Mouse (Mus musculus): ENCODE measurements around the gene Pzp. TPM values are rescaled to one million over a fixed set of nuclear protein-coding genes. Genes with fewer than 3 reads are reported as not detected.

Pzp gene
- total RNA-seq, 2 experiments from 2014 or later: 2.0 to 3.4 TPM

DNA sequence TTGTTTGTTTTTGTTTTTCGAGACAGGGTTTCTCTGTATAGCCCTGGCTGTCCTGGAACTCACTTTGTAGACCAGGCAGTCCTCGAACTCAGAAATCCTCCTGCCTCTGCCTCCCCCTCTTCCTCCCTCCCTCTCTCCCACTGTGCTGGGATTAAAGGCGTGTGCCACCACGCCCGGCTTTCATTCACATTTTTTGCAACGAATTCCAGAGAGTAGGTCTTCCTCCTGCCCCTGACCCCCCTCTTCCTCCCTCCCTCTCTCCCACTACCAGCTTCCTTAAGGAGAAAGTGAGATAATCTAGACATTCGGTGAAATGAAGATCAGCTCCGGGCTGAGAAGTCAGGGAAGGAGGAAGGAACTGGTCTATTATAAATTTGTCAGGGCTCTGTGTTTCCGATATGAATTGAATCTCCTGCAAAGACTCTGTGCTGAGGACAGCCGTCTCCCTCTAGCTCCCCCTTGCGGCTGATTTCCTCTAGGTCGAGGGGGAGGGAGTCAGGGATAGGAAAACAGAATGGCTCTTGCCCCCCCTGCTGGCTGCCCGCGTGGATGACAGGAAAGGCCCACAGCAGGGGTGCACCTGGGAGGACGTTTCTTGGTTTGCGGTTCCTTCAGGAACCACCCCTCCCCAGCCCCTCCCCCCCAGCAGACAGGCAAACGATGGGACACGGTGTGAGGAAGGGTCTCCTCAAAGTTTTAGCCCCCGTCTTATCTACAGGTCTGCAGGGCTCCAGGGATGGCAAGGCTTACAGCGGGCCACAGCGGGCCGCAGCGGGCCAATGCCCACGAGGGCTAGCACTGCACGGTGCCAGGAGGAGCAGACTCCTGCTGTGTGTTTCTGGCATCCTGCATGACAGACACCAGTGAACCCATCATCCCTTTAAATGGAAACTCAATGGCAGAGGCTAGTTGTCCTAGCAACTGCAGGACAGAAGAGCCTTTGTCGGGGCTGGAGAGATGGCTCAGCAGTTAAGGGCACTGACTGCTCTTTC lies 46.8 kb downstream of the Pzp start:
- peak; percentile 94 to 99 for DNase-seq

DNA sequence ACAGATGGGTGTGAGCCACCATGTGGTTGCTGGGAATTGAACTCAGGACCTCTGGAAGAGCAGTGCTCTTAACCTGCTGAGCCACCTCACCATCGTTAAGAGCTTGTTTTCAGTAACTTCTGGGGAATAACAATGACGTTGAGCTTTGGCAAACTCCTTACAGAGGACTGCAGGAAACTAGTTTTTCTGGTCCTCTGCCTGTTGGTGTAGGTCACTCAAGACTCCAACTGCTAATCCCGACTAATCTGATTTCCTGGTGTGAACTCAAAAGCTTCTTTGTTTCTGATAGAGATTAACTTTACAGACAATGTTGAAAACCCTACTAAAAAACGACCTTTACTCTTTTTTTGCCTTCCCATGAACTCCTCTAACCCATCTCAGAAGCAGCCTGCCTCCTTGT lies 49.0 kb downstream of the Pzp start:
- DNase-seq: no peak

DNA sequence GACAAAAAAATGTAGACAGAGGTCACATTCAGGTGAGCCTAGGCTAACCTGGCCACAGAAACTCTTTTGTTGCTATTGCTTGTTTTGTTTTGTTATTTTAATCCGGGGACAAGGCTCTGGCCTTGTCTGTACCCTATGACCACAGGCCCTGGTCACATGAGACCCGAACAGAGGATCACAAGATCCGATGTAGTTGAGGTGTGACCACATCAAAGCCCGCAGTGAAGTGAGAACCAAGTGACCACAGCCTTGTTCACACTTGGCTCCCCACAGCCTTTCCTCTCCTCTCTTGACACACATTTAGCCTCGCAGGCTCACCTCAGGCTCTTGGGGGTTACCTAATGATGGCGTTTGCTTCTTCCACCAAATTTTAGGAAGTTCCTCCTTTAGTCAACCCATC lies 52.4 kb downstream of the Pzp start:
- DNase-seq: no peak

DNA sequence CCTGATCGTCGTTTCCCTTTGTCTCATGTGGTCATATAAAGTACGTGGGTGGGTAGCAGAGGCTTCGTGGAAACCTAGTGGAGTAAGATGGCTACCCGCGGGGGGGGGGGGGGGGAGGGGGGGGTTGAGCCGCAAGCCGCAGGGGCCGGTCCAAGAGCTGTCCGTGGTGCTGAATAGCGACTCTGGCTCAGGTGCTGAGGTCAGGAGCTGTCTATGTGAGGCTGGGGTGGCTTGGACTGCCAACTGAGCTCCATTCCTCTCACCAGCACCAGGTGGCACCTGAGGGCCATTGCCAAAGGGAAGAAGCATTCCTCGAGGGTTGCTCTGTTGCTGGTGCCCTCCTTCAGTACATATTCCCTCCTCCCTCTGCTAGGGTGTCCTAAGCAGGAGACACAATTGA lies 57.1 kb downstream of the Pzp start:
- peak in 1 of 2 experiments; percentile 28 for DNase-seq

DNA sequence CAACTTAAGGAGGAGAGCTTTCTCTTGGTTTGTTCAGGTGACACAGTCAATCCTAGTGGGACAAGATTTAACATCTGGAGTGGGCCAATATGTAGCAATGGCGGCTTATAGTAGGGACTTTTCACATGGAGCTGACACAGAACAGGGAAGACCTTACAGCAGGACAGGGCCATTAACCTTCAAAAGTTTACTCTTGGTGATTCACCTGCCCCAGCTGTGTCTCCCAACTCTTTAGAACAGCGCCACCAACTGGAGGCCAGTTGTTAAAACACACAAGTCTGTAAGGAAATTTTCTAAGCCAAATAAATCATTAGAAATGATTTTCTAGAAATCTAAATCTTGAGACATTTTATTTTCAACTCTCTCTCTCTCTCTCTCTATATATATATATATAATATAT lies 59.2 kb downstream of the Pzp start:
- DNase-seq: no peak

DNA sequence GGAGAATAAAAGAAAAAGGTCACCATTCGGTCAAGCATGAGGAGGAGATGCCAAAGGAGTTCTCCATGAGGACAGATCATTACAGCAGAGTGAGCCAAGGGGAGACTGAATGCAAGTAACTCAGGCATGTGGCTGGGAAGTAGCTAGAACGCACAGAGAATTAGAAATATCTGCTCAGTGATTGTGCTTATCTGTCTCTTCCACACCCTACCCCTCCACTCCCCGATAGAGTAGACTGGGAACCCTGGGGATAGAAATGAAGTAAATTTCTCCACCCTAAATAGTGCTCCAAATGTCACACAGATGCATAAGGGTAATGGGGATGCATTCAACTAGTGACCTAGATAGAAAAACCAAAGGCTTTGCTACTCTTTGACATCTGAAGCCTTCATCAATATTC lies 60.0 kb downstream of the Pzp start:
- DNase-seq: no peak

DNA sequence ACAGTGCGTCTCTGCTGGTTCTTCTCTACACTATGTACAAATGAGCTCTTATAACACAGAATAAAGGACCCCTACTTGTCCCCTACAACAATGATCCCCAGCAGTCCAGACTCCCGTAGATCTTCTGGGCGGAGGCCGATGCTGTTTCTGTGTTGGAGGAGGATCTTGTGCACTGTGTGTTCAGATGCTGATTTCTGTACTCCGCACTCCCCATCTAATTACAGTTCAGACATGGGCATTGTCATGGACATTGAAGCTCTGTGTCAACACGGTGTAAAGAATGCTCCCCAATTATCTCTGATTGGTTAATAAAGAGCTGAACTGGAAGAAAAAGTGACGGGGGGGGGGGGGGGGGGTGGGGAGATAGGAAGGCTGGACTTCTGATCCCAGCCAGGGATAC lies 60.5 kb downstream of the Pzp start:
- no peak for DNase-seq

DNA sequence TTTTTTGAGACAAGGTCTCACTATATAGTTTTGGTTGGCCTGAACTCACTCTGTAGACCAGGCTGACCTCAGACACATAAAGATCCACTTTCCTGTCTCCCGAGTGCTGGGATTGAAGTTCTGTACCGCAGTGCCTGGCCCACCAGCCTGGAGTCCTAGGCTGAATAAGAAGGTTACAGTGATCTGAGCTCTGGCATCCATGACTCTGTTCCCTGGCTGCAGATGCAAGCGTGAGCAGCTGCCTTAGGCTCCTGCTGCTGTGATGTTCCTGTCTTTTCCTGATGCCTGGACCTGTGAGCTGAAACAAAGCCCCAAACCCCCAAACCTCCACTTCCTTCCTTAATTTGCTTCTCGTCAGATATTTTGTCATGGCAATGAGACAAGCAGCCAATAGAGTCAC lies 61.5 kb downstream of the Pzp start:
- DNase-seq: no peak

DNA sequence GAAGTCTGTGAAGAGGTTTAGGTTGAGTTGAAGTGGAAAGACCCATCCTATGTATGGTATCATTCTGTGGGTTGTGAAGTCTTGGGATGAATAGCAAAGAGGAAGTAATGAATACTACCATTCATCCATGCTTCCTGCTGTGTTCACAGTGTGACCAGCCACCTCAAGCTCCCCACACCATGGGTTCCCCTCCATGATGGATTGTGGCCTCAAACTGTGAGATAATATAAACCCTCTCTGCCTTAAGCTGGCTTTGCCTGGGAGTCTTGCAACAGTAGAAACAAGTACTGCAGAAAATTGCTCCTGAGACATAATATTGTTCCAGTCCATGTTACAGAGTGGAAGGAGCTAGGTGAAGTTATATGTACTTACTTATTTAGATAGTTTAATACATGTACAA lies 64.9 kb downstream of the Pzp start:
- DNase-seq: no peak

DNA sequence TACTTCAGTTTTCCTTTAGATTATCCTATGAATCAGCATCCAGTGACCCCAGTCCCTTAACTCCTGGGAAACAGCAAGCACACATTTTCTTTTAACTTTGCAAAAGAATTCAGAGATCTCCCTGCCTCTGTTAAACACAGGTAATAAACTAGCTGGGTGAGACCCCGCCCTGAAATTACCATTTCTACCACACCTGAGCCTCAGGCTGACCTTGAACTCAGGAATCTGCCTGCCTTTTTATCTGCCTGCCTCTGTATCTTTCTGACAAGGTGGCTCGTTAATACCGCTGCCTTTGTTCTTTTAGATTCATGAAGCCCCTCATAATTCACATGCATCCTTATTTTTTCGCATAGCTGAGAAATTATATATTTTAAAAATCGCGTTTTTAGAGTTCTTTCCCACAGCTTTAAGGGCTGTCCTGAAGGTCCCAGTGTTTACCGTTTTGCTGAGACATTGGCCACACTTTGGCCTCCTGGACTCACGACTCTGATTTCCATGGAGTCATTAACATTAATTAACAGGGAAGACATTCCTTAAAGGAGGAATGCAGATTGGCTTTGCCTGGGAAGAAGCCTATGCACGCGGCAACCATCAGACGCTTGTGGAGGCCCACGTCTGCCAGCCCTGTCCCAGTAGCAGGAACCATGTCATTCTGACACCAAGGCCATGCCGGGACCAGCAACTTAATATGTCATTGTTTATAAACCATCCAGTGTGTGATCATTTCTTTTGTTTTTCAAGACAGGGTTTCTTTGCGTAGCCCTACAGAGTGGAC lies 65.6 kb downstream of the Pzp start:
- DNase-seq: no peak

DNA sequence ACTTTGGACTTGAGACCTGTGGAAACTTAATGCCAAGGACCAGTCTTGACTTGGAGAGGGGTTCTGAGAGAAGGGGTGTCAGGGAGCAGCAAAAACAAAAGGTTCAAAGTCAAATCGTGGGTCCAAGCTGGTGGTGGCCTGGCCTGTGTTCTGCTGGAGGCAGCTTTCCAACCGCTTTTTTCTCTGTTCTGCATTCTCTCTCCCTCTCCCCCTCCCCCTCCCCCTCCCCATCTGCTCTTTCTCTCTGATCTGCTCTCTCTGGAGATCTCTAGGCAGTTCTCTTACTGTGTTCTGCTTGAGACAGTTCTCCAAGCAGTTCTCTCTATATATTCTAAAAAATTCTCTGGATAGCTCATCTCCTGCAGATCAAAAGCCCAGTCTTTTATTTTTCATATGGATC lies 66.2 kb downstream of the Pzp start:
- DNase-seq: no peak

DNA sequence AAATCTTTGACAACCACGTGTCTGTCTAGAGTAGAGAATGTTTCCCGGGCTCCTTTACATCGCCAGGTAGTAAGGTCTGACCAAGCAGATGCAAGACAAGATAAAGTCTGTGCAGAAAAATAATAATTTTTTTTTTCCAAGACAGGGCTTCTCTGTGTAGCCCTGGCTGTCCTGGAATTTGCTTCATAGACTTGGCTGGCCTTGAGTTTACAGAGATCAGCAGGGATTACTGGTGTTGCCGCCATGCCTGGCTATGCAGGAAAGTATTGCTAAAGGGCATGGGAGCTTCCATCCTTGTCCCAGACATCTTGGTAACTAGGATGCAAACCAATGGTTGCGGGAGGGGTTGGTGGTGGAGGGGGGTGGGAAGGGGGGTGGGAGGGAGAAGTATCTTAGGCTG lies 69.3 kb downstream of the Pzp start:
- DNase-seq: no peak

DNA sequence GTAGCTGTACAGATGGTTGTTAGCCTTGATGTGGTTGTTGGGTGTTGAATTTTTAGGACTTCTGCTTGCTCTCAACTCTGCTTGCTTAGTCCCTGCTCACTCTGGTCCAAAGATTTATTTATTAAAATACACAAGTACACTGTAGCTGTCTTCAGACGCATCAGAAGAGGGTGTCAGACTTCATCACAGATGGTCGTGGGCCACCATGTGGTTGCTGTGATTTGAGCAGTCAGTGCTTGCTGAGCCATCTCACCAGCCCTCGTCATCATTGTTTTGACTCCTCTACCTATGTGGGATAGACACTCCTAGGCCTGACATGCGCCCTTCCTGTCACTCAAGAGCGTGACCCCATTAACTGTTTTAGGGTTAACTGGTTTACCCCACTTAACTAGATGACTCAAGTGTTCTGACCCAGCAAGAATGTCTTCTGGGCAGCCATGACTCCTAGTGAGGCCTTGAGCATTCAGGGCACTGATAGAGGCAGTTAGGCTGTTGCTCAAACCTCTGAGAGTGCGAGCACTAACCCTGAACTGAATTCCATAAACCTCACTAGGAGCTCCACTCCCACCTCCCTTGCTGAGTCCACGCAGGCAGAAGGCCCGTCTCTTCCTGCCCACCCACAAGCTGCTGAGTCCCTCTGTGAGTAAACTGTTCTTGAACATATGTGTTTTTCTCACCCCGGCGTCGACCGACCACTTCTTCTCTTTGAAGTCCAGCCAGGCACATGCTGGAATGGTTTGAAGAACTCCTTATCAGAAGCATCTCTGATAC lies 70.5 kb downstream of the Pzp start:
- DNase-seq: no peak

DNA sequence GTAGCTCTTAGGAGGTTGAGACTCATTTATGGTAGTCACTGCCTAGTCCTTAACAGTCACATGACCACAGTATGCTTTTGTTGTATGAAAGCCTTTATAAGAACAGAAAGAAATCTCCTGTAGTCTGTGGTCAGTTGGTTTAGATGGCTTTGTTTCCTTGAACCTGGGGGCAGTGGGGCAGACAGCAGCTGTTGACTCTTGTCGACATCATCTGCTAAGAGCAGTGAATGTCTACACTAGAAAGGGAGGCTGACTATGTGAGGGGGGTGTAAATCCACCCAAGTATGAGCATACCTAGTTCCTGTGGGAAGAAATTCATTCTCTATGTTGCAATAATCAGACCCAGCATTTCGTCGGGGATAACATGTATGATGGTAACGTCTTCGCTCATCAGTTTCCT lies 79.5 kb downstream of the Pzp start:
- no peak for DNase-seq

DNA sequence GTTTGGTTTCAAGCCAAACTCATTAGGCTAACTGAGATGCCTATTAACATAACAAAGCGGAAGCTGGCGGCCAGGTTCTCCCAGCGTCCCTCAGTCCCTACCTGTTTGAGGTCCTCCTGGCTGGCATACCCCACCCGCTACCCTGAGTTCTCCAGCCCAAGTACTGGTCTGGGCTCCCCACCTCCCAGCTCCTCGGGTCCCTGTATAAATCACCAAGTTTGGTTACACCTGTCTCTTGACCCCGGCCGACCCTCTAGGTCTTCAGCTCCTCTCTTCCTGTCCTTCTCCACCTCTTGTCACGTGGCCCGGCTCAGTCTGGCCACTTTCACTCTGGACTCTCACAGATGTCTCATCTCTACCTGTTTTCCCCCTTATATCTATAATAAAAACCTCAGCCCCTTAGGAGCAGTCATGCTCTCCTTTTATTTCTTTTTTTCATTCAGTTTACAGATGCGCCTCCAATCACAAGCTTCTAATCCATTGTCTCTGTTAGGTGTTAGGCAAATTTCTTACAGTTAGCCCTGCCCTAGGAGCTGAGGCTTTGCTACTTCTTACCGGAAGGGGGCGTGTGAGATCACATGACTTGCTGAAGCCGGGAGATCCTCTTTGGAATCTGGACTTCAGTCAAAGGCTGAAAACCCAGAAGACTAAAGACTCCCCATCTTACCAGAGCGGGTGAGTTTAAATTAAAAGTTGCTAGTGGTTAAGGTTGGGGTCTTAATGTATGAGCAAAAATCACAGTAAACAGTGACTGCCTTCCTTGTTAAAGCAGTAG lies 80.6 kb downstream of the Pzp start:
- DNase-seq: peak; percentile 74 to 75

DNA sequence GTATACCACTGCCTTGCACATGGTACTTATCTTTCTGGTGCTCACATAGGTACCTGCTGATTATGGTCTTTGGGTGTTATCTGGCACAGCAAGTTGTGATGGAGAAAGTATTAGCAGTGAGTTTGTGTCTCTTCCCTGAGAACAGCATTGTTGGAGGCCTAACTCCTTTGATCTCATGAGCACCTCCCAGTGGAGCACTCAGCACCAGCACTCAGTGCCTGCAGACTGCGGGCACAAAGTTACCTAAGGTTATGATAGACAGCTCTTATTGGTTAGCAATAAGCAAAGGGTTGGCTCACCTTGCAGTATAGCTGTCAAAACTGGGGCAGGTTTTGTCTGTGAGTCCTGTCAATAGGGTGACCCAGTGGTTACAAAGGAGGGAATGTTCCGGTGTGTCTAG lies 86.3 kb downstream of the Pzp start:
- no peak for DNase-seq

DNA sequence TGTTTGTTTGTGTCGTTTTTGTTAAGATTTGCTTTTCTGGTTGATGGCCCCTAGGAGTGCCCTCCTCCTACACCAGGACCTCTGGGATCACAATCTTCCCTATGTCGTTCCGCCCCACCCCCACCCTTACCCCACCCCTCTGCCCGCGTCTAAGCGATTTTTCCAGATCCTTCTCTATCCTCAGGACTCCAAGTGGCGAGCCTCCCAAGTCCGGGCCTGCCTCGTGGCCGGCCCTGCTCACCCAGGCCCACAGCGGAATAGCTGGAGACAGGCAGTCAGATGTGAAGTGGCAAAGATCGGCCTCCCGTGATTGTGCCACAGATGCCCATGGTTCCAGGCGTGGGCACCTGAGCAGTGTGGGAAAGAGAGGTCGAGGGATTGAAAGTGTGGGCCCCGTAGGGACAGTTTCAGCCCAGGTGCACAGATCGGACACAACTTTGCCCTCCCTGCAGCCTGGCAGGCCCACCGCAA lies 87.6 kb downstream of the Pzp start:
- peak; percentile 36 to 67 for DNase-seq

DNA sequence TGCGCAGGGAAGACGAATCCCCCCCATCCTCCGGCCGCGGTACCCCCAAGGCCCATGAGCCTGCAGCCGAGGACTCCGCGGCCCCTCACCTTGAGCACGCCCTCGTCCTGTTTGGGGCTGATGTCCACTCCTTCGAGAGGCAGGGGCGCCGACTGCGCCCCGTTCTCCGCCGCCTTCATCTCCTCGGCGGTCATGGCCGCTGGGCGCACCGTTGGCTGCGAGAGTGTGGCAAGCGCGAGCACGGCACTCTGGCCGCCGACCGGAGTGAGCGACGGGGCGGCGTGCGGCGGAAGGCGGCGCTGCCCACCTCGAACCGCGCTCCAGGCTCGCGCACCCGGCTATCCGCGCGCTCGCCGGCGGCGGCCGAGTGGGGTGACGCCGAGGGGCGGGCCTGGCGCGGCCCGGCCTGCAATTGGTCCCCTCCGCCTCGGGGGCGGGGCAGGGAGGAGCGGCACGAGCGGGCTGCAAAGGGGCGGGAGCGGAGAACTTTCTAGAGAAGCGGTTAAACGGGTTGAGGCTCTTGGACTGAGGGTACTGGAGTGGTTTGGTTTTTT lies 88.1 kb downstream of the Pzp start, which contains the start of gene Fkbp4:
Fkbp4 (minus strand) TSS at position 361 of the 554 bp plus-strand sequence.
- DNase-seq: peak; percentile 95 to 97

DNA sequence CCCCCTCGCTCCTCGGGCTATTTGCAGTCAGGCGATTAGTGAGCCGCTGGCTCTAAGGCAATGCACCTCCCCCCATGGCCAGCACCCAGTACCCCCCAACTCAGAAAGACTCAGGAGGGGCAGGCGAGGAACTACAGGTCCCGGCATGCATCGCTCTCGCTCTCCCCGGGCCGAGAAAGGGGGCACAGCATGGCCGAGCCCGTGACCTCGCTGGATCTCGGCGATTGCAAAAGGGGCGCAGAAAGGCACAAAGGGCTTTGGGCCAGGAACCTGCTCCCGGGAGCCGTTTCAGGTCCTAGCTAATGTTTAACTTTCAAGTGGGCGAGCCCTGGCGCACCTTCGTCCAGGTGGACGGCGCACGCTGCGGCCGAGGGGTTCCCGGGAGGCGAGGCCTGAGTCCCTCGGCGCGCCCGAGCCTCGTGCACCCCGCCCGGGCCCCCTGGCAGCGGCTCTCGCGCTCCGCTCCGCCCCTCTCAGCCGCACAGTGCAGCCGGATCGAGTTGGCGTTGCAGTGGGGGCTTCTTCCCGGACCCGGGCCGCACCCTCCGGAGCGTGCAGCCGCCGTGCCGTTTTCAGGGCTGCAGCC lies 88.7 kb downstream of the Pzp start:
- DNase-seq: peak; percentile 76

DNA sequence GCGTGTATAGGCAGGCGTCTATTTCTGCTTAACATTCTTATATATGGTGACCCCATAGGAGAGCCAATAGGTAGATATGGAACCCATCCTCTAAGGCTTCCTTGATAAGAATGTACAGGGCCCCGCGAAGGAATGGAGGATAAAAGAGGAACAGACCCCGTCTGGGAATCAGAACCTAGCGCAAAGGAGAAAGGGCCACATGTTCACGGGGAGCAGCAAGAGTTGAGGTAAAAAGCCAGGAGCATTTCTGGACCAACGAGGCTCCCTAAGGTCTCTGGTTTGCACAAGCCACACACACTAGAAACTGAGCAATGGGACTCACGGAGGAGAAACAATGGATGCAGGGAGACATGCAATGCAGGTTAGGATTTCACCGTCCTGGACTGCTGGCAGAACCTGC lies 89.2 kb downstream of the Pzp start:
- no peak for DNase-seq
